Mouse (Mus musculus): ENCODE results near the gene Mrpl37.

DNA sequence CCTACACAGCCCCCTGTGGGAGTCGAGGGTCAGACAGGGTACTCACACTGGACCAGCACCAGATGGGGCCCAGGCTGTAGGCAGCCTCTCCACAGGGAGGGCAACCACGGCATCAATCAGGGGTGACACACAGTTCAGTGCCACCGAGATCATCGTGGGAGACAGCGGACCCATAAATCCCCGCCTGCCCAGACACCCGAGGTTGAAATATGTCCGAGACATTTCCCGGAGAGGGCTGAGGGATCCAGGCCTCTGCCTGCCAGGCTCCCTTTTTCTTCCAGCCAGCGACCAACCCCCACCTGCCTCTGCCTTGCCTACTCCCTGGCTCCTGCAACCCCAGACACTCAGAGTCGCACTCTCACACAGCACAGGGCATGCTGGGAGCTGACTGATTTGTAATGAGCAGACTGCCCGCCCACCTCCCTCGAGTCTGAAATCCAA is 41.6 kb upstream of the Mrpl37 start:
- TF ChIP-seq HCFC1 (IDR thresholded peaks at IDR 0.05; ENCODE audit: borderline replicate concordance, insufficient read depth, low read length) (no peak), CHD2 (IDR thresholded peaks at IDR 0.05; ENCODE audit: low read depth, low read length) (no peak), MAFK (IDR thresholded peaks at IDR 0.05; ENCODE audit: insufficient read depth, low read depth, low read length) (no peak)
